Mouse (Mus musculus): ENCODE results near the gene Tex29.
"Not testable (repeated sequence)": the region's sequence is repeated elsewhere in the genome, so short reads cannot be mapped to it uniquely, and the experiment has no call there.

Tex29 gene

GRCm38 (mm10) chr8:11831939-11832338, 8.3 kb upstream of the Tex29 start:
- DNase-seq, result no peak

- no peak for DNase-seq
Observed at GRCm38 (mm10) chr8:11833157-11833556, 7.1 kb upstream of the Tex29 start.

DNA sequence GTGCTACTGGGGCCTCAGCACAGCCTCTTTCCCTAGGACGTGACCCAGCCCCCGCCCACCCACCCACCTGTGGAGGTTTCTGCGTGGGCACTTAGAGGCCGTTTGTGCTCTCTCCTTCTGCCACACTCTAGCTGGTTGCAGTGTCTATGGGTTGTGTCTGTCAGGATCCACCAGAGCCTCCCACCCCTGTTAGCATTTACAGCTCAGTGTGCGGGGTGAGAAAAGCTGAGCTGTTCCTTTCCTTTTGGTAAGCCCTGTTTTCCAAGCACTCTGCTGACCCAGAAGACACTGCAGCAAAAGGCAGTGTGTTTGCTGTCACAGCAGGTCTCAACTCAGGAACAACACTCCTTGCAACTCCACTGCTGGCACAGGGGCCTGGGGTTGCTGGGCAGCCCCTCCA, 6.1 kb upstream of the Tex29 start:
- no peak for DNase-seq

DNA sequence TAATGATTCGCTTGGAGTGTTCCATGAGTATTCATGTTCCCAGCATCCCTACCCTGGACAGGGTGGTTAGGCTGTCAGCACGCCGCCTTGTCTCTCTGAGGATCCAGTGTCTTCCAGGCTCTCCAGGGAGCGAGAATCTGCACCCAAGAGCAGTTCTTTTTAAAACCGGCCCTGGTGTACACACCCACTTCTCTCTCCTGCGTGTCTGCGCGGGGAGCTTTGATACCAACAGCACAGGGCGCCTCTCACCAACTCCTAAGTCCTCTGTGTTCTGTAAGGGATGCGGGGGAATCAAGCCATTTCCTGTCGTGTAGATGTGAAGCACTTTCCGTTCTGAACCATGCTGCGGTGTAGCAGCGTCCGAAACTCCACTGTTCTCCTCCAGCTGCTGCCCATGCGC, 5.6 kb upstream of the Tex29 start:
- DNase-seq, result no peak

- DNase-seq, result peak in 1 of 2 experiments; percentile 17
Observed at GRCm38 (mm10) chr8:11841571-11841970, 1.3 kb downstream of the Tex29 start.

GRCm38 (mm10) chr8:11842757-11843156, 2.5 kb downstream of the Tex29 start:
- DNase-seq, result no peak

- peak in 1 of 2 experiments; percentile 15 for DNase-seq
Observed at GRCm38 (mm10) chr8:11843677-11844315, 3.5 kb downstream of the Tex29 start.

GRCm38 (mm10) chr8:11844316-11844685, 4.0 kb downstream of the Tex29 start:
- no peak for DNase-seq

- no peak for DNase-seq
Observed at GRCm38 (mm10) chr8:11846807-11847206, 6.5 kb downstream of the Tex29 start.

- DNase-seq, result no peak
Observed at GRCm38 (mm10) chr8:11867832-11868231, 27.6 kb downstream of the Tex29 start.

DNA sequence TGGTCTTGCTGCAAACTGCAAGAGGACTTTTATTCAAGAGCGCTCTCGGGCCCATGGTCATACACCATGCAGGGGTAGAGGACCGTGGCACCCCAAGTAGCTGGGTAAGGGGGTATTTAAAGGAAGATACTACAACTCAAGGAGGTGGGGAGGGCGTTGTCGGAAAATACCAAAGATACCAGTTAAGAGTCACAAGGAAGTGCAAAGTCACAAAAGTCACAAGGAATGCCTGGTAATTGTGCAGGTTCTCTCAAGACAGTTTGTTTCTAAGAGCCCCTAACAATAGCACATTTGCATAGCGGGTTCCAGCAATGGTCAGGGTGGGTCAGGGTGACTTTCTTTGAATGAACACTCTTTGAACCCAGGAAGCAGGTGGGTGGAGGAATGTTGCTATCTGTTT, 34.0 kb downstream of the Tex29 start:
- not testable (repeated sequence) for DNase-seq

- DNase-seq, result no peak
Observed at GRCm38 (mm10) chr8:11884646-11885045, 44.4 kb downstream of the Tex29 start.

DNA sequence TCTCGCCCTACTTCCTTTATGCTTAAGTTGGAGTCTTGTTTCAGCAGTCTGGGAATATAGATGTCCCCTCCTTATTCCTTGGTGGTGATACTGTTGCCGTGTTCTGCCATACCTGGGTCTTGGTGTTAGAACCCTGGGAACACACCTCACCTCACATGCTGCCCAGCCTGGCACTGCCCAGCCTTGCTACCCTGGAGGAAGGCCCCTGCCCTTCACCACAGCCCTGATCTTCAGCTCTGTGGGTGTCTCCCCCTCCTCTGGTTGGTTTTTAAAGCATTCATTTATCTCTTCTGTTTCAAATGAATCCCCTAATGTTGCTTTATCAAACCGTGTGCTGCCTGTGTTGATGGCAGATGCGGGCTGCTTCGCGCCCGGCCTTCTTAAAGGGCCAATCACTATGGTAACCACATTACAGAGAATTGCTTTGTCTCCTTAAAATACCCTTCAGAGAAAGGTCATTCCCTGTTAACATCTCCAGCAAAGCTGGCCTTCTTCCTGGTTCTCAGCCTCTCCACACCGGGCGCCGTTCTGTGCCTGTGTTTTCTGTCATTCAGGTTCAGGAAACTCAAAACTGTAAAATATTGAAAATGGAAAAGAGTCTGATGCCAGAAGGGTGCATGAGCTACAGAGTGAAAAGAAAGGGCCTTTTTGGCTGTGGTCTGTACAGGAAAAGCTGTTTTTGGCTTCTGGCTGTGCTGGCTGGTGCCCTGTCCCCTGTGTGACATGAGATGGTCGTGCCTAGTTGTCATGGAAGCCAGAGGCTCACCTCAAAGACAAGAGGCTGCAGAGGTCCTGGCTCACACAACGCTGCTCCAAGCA, 45.8 kb downstream of the Tex29 start:
- DNase-seq, result no peak

- DNase-seq, result no peak
Observed at GRCm38 (mm10) chr8:11886824-11887223, 46.5 kb downstream of the Tex29 start.

- no peak for DNase-seq
Observed at GRCm38 (mm10) chr8:11889156-11890018, 49.1 kb downstream of the Tex29 start.

DNA sequence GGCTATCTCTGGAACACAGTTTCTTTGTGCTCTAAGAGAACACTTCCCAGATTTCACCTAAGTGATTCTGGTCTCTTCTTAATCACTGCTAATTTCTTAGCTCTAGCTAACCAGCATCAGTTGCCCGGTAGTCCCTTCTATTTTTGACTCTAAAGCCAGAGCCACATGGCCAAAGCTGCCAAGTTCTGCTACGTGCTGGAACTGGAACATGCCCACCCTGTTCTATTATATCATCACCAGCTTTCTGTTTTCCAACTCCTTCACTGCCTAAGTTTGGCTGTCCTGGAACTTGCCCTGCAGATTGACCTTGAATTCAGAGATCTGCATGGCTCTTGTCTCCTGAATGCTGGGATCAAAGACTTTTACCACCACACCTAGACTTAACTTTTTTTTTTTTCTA, 52.5 kb downstream of the Tex29 start:
- no peak for DNase-seq

DNA sequence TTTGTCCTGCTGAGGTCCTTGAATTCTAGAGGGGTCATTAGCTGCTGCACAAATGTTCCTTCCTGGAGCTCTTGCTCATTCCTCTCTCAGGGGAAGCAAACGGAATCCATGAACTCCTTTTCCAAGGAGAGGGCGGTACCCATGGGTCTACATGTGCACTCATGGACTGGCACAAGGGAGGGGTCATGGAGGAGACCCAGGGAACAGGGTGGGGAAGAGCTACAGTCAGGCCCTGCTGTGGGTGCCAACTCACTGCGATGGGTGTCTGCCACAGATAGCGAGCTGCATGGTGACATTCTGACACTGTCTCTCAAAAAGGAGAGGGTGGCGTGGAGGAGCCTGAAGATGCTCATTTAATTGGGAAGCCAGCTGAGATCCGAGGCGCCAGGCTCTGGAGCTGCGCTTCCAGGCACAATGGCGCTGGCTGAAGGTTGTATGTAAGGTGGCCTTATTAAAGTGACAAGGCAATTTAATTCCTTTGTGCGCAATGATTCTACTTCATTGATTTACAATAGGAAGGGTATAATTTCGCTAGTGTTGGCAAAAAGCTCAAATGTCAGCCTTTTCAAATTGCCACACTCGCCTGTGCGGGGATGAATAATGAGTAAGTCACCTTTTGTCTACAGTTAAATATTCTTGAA, 55.9 kb downstream of the Tex29 start:
- no peak for DNase-seq

GRCm38 (mm10) chr8:11896677-11897076, 56.4 kb downstream of the Tex29 start:
- no peak for DNase-seq

- DNase-seq, result no peak
Observed at GRCm38 (mm10) chr8:11898814-11899213, 58.5 kb downstream of the Tex29 start.
